Mouse (Mus musculus) heart, embryonic 11.5 days (tissue): ENCODE measurements around the gene Tmem135. TPM values are rescaled to one million over a fixed set of nuclear protein-coding genes. Genes with fewer than 3 reads are reported as not detected.

Experiments
- ATAC-seq: fragments of 200-750 bp; cut with Nextera tagmentation; replicated peaks from 2 replicates; pipeline ENCODE4 v1.8.0; 2017; ENCODE audit warnings: moderate library complexity; ENCODE audit not compliant: insufficient number of reproducible peaks, low FRiP score, low TSS enrichment
- H3K27ac ChIP-seq: fragments of 300-500 bp; sonication (generic); 2 replicates; pipeline ENCODE4 v1.5.1; 2014; ENCODE audit warnings: mild to moderate bottlenecking, low read depth, low read length
- H3K27me3 ChIP-seq: fragments of 300-500 bp; sonication (generic); 2 replicates; pipeline ENCODE4 v1.6.1; 2014; ENCODE audit warnings: mild to moderate bottlenecking, low read length, mixed read lengths; ENCODE audit not compliant: control insufficient read depth, insufficient read depth
- H3K36me3 ChIP-seq: fragments of 300-500 bp; sonication (generic); 2 replicates; pipeline ENCODE4 v1.6.1; 2014; ENCODE audit warnings: mild to moderate bottlenecking, low read length, moderate library complexity, mixed read lengths; ENCODE audit not compliant: control insufficient read depth, insufficient read depth
- H3K4me1 ChIP-seq: fragments of 300-500 bp; sonication (generic); 2 replicates; pipeline ENCODE4 v1.6.1; 2014; ENCODE audit warnings: low read length; ENCODE audit not compliant: control insufficient read depth, insufficient read depth
- H3K4me2 ChIP-seq: fragments of 300-500 bp; sonication (generic); 2 replicates; pipeline ENCODE4 v1.6.1; 2014; ENCODE audit warnings: mild to moderate bottlenecking, moderate library complexity
- H3K4me3 ChIP-seq: fragments of 300-500 bp; sonication (generic); 2 replicates; pipeline ENCODE4 v1.5.1; 2014; ENCODE audit warnings: low read depth, low read length
- H3K9ac ChIP-seq: fragments of 300-500 bp; sonication (generic); 2 replicates; pipeline ENCODE4 v1.6.1; 2014; ENCODE audit warnings: mild to moderate bottlenecking, low read depth, low read length, moderate library complexity
- H3K9me3 ChIP-seq: fragments of 300-500 bp; sonication (generic); replicated peaks from 2 replicates; pipeline ENCODE4 v1.6.1; 2016; ENCODE audit warnings: low read length; ENCODE audit not compliant: control insufficient read depth
- WGBS: fragments of 180-500 bp; shearing (Covaris S2); extraction: QIAGEN DNeasy Blood & Tissue Kit; methylation state at CpG from one replicate; pipeline ENCODE4 v1.1.7; 2014; ENCODE audit not compliant: insufficient replicate concordance; 5-methylcytosine and 5-hydroxymethylcytosine counted together
- polyA plus RNA-seq: library from polyadenylated mRNA; unstranded; fragments of >200 nt; fragmentation: Nextera tagmentation; extraction: Ambion mirVana; gene quantifications from 2 replicates; pipeline ENCODE4 v1.2.1, GENCODE M21; 2014

Gene Tmem135
- polyA plus RNA-seq, 1 experiment from 2014 or later: 27.2 TPM

- WGBS: 45% methylated on average over 11 of the region's 11 CpGs
- Histone ChIP-seq H3K9ac (no peak overlapping the region), H3K27ac (no peak overlapping the region), H3K4me1 (peaks cover 9% of the 10 kb centered on the region; the same call in 1 of the 2 replicates), H3K4me2 (no peak overlapping the region), H3K9me3 (no peaks in the 10 kb centered on the region), H3K27me3 (no peaks in the 10 kb centered on the region), H3K36me3 (no peaks in the 10 kb centered on the region), H3K4me3 (no peak overlapping the region)
- ATAC-seq: no peak
Observed at GRCm38 (mm10) chr7:89401136-89401858, 2.7 kb downstream of the Tmem135 start.

- WGBS: 82% methylated on average over 2 of the region's 2 CpGs
- no peak overlapping the region for H3K9ac ChIP-seq
- no peak for ATAC-seq
- H3K36me3 ChIP-seq: no peaks in the 10 kb centered on the region
- H3K27ac ChIP-seq: no peak overlapping the region
- no peak overlapping the region for H3K4me3 ChIP-seq
- H3K27me3 ChIP-seq: no peaks in the 10 kb centered on the region
- no peaks in the 10 kb centered on the region for H3K9me3 ChIP-seq
- H3K4me2 ChIP-seq: no peak overlapping the region
- H3K4me1 ChIP-seq: peaks cover 7% of the 10 kb centered on the region; the same call in 1 of the 2 replicates
Observed at GRCm38 (mm10) chr7:89400721-89401120, 3.3 kb downstream of the Tmem135 start.

GRCm38 (mm10) chr7:89397837-89398534, 6.0 kb downstream of the Tmem135 start:
- H3K9ac ChIP-seq: no peak overlapping the region
- H3K36me3 ChIP-seq: no peaks in the 10 kb centered on the region
- no peaks in the 10 kb centered on the region for H3K9me3 ChIP-seq
- ATAC-seq: no peak
- no peak overlapping the region for H3K4me2 ChIP-seq
- peaks cover 6% of the 10 kb centered on the region; the same call in 1 of the 2 replicates for H3K4me1 ChIP-seq
- H3K27me3 ChIP-seq: no peaks in the 10 kb centered on the region
- H3K27ac ChIP-seq: no peak overlapping the region
- 68% methylated on average over 3 of the region's 3 CpGs for whole genome bisulfite sequencing
- no peak overlapping the region for H3K4me3 ChIP-seq

GRCm38 (mm10) chr7:89396386-89396785, 7.6 kb downstream of the Tmem135 start:
- 39% methylated on average over 8 of the region's 8 CpGs for WGBS
- no peak for ATAC-seq
- no peaks in the 10 kb centered on the region for H3K36me3 ChIP-seq

GRCm38 (mm10) chr7:89395399-89395798, 8.6 kb downstream of the Tmem135 start:
- H3K4me1 ChIP-seq: peaks cover 5% of the 10 kb centered on the region
- 85% methylated on average over 1 of the region's 1 CpGs for whole genome bisulfite sequencing
- ATAC-seq: no peak

More at GRCm38 (mm10) chr7:89396386-89396785, 7.6 kb downstream of the Tmem135 start:
- Histone ChIP-seq H3K9ac (no peak overlapping the region), H3K27ac (no peak overlapping the region), H3K9me3 (no peaks in the 10 kb centered on the region), H3K4me3 (no peak overlapping the region), H3K4me2 (no peak overlapping the region), H3K27me3 (no peaks in the 10 kb centered on the region), H3K4me1 (peaks cover 8% of the 10 kb centered on the region)

GRCm38 (mm10) chr7:89392825-89393224, 11.2 kb downstream of the Tmem135 start:
- Histone ChIP-seq H3K27me3 (no peaks in the 10 kb centered on the region), H3K9me3 (no peaks in the 10 kb centered on the region), H3K36me3 (no peaks in the 10 kb centered on the region), H3K27ac (no peak overlapping the region), H3K4me1 (peaks cover 5% of the 10 kb centered on the region), H3K4me2 (no peak overlapping the region), H3K4me3 (no peak overlapping the region), H3K9ac (no peak overlapping the region)
- 96% methylated on average over 1 of the region's 1 CpGs for WGBS
- ATAC-seq: no peak

More at GRCm38 (mm10) chr7:89395399-89395798, 8.6 kb downstream of the Tmem135 start:
- no peak overlapping the region for H3K9ac ChIP-seq
- no peak overlapping the region for H3K4me2 ChIP-seq
- no peak overlapping the region for H3K27ac ChIP-seq
- H3K4me3 ChIP-seq: no peak overlapping the region
- H3K36me3 ChIP-seq: no peaks in the 10 kb centered on the region
- no peaks in the 10 kb centered on the region for H3K9me3 ChIP-seq
- no peaks in the 10 kb centered on the region for H3K27me3 ChIP-seq

- Histone ChIP-seq H3K27ac (no peak overlapping the region), H3K9me3 (no peaks in the 10 kb centered on the region), H3K4me2 (no peak overlapping the region), H3K27me3 (no peaks in the 10 kb centered on the region), H3K4me1 (peaks cover 5% of the 10 kb centered on the region), H3K9ac (no peak overlapping the region), H3K4me3 (no peak overlapping the region), H3K36me3 (no peaks in the 10 kb centered on the region)
- ATAC-seq: no peak
- WGBS: 61% methylated on average over 4 of the region's 4 CpGs
Observed at GRCm38 (mm10) chr7:89392388-89392787, 11.6 kb downstream of the Tmem135 start.

GRCm38 (mm10) chr7:89391831-89392230, 12.2 kb downstream of the Tmem135 start:
- ATAC-seq: no peak
- no peaks in the 10 kb centered on the region for H3K36me3 ChIP-seq
- H3K4me1 ChIP-seq: peaks cover 5% of the 10 kb centered on the region
- WGBS: 48% methylated on average over 4 of the region's 4 CpGs
- H3K27me3 ChIP-seq: no peaks in the 10 kb centered on the region
- H3K9ac ChIP-seq: no peak overlapping the region
- H3K4me3 ChIP-seq: no peak overlapping the region
- H3K27ac ChIP-seq: no peak overlapping the region
- H3K9me3 ChIP-seq: no peaks in the 10 kb centered on the region
- no peak overlapping the region for H3K4me2 ChIP-seq
